Mouse (Mus musculus) kidney, postnatal 14 days (tissue): ENCODE measurements around the gene Plac8.
A peak's percentile ranks its signal among the peaks of the same experiment; 100 is the strongest.

Experiments used
- DNase-seq: peaks from one replicate; pipeline ENCODE4 v3.0.0; 2022; ENCODE audit warnings: mixed read lengths

Plac8 gene

DNA sequence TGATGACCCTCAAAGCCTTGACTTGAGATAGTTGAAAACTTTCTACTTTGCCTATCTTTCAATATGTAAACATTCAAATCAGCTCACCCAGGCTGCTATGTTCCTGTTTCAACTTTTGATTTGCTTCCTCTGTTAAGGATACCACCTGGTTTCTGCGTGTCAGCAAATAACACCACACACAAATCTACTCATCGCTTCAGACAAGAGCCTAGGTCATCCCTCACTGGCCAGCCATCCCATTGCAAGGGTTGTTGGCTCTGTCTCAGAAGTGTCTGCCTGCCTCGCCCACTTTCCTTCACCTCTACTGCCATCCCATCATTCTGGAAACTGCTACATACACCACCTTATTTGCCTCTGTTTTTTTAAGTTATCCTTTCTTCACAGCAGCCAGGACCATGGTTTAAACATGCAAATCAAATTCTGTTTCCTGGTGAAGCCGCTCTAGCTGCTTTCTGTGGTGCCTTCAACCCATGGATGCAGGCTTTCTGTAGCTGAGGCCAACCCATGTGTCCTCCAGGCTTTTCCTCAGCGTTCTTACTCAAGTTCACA is 6.9 kb upstream of the Plac8 start:
- DNase-seq: no peak

- no peak for DNase-seq
Observed at GRCm38 (mm10) chr5:100574771-100575170, 2.7 kb upstream of the Plac8 start.

DNA sequence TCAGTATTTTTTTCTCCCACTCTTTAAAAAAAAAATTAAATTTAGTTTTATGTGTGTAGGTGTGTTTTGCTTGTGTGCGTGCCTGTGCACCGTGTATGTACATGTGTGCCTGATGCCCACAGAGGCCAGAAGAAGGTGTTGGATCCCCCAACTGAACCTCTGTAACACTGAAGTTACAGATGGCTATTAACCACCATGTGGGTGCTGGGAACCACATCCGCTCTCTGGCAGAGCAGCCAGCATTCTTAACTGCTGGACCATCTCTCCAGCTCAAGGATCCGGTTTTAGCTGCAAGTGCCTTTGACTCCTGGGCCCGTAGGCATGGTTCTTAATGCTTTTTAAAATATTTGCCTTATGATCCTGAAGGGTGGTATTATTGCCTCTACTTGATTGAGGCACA is 1.2 kb upstream of the Plac8 start:
- DNase-seq: no peak

DNA sequence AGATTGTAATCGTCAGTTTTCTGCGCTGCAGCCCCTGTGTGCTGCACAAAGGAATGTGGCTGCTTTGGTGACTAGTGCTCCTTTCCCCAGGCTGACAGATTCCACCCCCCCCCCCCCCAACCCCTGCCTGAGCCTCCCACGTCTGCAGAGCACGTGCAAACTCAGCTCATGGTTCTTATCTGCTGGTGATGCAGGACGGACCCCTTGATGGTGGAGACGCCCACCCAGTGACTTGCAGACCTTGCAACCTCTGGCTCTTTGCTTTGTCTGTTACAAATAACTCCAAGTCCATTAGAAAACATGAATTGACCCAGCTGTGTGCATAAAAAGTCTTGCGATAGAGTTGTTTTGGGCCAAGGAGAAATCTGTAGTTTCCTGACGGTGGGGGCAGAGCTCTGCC is 1.3 kb downstream of the Plac8 start:
- DNase-seq: no peak

GRCm38 (mm10) chr5:100569997-100570595 is 1.9 kb downstream of the Plac8 start:
- no peak for DNase-seq

DNA sequence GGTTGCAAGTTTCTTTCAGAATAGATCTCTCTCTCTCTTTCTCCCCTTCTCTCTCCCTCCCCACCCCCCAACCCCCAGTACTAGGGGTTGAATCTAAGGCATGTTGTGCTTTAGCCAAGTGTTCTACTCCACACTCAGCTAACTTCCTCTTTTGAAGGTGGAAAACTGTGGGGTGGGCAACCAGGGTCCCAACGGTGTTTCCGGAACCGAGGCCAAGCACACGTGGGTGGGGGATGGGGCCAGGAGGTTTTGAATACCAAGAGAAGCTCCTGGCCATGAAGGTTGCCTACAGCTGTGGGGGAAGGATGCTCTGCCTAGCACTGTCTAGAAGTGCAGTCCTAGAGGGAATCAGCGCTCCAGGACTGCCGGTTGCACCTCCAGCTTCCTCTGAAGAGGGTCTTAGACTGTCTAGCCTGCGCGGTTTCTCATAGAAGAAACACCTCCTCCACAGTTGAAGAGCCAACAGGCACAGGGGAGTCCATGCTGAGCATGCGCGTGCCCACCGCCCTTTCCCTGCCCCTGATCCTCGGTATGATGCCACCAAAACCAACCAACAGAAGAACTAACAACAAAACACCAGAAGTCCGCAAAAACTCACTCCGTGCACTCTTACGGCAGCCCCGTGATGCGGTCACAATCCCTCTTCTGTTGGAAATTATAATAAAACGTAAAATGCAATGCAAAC is 2.7 kb downstream of the Plac8 start:
- DNase-seq: no peak

- no peak for DNase-seq
Observed at GRCm38 (mm10) chr5:100568802-100569201, 3.2 kb downstream of the Plac8 start.

- no peak for DNase-seq
Observed at GRCm38 (mm10) chr5:100568177-100568576, 3.9 kb downstream of the Plac8 start.

GRCm38 (mm10) chr5:100567258-100568032 is 4.6 kb downstream of the Plac8 start:
- peak; percentile 73 for DNase-seq

GRCm38 (mm10) chr5:100566798-100567197 is 5.2 kb downstream of the Plac8 start:
- DNase-seq: peak; percentile 29

DNA sequence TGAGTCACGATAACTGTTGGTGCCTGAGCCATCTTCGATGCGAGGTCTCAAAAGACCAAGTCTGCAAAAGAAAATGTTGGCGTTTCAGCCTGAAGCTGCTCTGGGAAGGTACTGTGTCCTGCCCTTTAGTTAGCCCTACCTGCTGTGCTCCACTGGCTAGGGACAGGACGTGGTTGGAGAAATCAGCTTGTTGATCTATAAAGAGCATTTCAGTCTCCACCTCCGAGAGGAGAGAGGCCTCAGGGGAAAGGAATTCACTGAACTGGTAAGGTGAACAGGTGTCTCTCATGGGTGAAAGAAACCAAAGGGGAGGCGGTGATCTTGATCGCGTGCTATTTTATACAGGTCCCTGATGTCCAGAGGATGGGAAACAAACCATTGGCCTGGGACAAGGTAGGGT is 9.3 kb downstream of the Plac8 start:
- DNase-seq: no peak

- DNase-seq: no peak
Observed at GRCm38 (mm10) chr5:100559357-100559756, 12.7 kb downstream of the Plac8 start.

GRCm38 (mm10) chr5:100558783-100559182 is 13.3 kb downstream of the Plac8 start:
- no peak for DNase-seq

- peak; percentile 56 for DNase-seq
Observed at GRCm38 (mm10) chr5:100557537-100557936, 14.5 kb downstream of the Plac8 start.

GRCm38 (mm10) chr5:100557019-100557418 is 15.0 kb downstream of the Plac8 start:
- no peak for DNase-seq

DNA sequence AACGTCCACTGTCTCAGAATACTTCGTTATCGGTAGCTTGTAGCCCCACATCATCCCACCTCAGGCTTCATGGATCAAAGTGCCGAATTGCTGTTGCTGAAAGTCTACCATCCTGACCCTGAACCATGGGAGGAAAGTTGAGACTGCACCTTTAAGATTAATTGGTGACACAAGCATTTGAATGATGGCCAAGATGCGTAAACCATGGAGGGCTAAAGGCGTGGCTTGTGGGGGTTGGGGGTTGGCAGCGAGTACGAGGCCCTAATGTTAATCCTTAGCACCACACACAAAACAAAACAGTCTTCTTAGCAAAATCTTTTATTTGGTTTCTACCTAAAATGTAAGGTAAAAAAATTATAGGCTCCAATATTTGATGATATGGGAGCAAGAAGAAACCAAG is 18.6 kb downstream of the Plac8 start:
- DNase-seq: no peak

GRCm38 (mm10) chr5:100551952-100552351 is 20.1 kb downstream of the Plac8 start:
- no peak for DNase-seq

- no peak for DNase-seq
Observed at GRCm38 (mm10) chr5:100550151-100550550, 21.9 kb downstream of the Plac8 start.

- DNase-seq: no peak
Observed at GRCm38 (mm10) chr5:100549311-100549710, 22.7 kb downstream of the Plac8 start.

DNA sequence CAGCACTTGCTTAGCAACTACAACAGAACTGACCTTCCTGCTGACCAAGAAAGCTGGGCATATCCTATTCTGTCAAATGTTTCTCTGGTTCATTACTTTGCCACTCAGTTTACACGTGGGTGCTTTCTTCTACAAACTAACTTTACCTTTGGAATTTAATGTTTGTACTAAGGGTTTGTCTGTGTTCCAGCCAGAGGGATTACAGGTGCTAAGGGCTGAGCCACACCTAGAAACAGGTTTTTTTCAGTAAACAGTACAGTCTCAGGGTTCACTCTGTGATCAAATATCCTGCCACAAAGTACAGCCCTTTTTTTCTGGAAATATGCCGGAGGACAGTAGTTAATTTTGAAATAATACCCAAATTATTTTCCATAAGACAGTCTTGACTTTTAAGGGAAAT is 23.8 kb downstream of the Plac8 start:
- DNase-seq: no peak

GRCm38 (mm10) chr5:100546294-100547080 is 25.6 kb downstream of the Plac8 start:
- DNase-seq: peak; percentile 33

DNA sequence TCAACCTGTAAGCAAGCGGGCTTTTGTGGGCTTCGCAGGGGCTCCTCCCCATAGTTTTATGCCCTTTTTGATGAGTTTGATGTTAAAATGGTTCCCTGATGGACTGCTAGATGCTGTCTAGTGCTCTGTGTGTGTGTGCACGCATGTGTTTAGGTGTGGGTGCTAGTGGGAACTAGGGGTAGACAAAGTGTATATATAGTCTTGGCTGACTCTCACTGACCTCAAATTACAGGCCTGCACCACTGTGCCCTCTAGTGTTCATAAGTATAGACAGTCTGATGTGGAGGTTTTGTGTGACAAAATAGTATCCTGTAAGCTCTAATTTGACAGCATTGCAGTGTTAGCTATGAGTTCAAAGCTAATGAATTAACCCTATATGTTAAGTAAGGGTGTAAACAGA is 35.4 kb downstream of the Plac8 start:
- DNase-seq: peak; percentile 53

- no peak for DNase-seq
Observed at GRCm38 (mm10) chr5:100535826-100536225, 36.2 kb downstream of the Plac8 start.
